Mouse (Mus musculus) forebrain, embryonic 11.5 days (tissue): Measurements from ENCODE around the gene Klk11. TPM values are rescaled to one million over a fixed set of nuclear protein-coding genes. Genes with fewer than 3 reads are reported as not detected.

Source experiments
- ATAC-seq: fragments of 200-750 bp; cut with Nextera tagmentation; replicated peaks from 2 replicates; pipeline ENCODE4 v1.8.0; 2017; ENCODE audit warnings: moderate TSS enrichment; ENCODE audit not compliant: low FRiP score
- DNase-seq: peaks from one replicate; pipeline ENCODE4 v3.0.0-alpha.2; 2017; ENCODE audit warnings: low spot score
- H3K27ac ChIP-seq: fragments of 300-500 bp; sonication (generic); 2 replicates; pipeline ENCODE4 v1.5.1; 2014; ENCODE audit warnings: low read depth, low read length
- H3K27me3 ChIP-seq: fragments of 300-500 bp; sonication (generic); 2 replicates; pipeline ENCODE4 v1.6.1; 2014; ENCODE audit warnings: mild to moderate bottlenecking, low read length, mixed read lengths; ENCODE audit not compliant: control insufficient read depth, insufficient read depth
- H3K36me3 ChIP-seq: fragments of 300-500 bp; sonication (generic); 2 replicates; pipeline ENCODE4 v1.6.1; 2014; ENCODE audit warnings: mild to moderate bottlenecking, low read length, moderate library complexity, mixed read lengths; ENCODE audit not compliant: control insufficient read depth, insufficient read depth
- H3K4me1 ChIP-seq: fragments of 300-500 bp; sonication (generic); replicated peaks from 2 replicates; pipeline ENCODE4 v1.6.1; 2014; ENCODE audit warnings: low read length, mixed read lengths; ENCODE audit not compliant: control insufficient read depth, insufficient read depth
- H3K4me2 ChIP-seq: fragments of 300-500 bp; sonication (generic); 2 replicates; pipeline ENCODE4 v1.6.1; 2014; ENCODE audit warnings: low read depth, mild to moderate bottlenecking, low read length, moderate library complexity, mixed read lengths; ENCODE audit not compliant: severe bottlenecking
- H3K4me3 ChIP-seq: fragments of 300-500 bp; sonication (generic); 2 replicates; pipeline ENCODE4 v1.5.1; 2014; ENCODE audit warnings: low read depth, low read length
- H3K9ac ChIP-seq: fragments of 300-500 bp; sonication (generic); 2 replicates; pipeline ENCODE4 v1.6.1; 2014; ENCODE audit warnings: low read length
- H3K9me3 ChIP-seq: fragments of 300-500 bp; sonication (generic); 2 replicates; pipeline ENCODE4 v1.6.1; 2016; ENCODE audit warnings: low read length, mixed read lengths; ENCODE audit not compliant: control insufficient read depth
- WGBS: fragments of 180-500 bp; shearing (Covaris S2); extraction: QIAGEN DNeasy Blood & Tissue Kit; methylation state at CpG from one replicate; pipeline ENCODE4 v1.1.7; 2014; 5-methylcytosine and 5-hydroxymethylcytosine counted together
- polyA plus RNA-seq: library from polyadenylated mRNA; unstranded; fragments of >200 nt; fragmentation: Nextera tagmentation; extraction: Ambion mirVana; gene quantifications from 2 replicates; pipeline ENCODE4 v1.2.1, GENCODE M21; 2014

Klk11 gene
- polyA plus RNA-seq, 1 experiment from 2014 or later: not detected

GRCm38 (mm10) chr7:43774802-43775201 lies 398 bp downstream of the Klk11 start:
- H3K9ac ChIP-seq: no peak overlapping the region
- DNase-seq: no peak
- 45% methylated on average over 6 of the region's 6 CpGs for WGBS
- H3K27me3 ChIP-seq: no peaks in the 10 kb centered on the region
- H3K27ac ChIP-seq: no peak overlapping the region
- no peaks in the 10 kb centered on the region for H3K4me1 ChIP-seq
- H3K36me3 ChIP-seq: no peaks in the 10 kb centered on the region
- no peaks in the 10 kb centered on the region for H3K9me3 ChIP-seq
- H3K4me3 ChIP-seq: no peak overlapping the region
- no peak for ATAC-seq
- no peak overlapping the region for H3K4me2 ChIP-seq

GRCm38 (mm10) chr7:43775311-43776057 lies 1.1 kb downstream of the Klk11 start:
- Histone ChIP-seq H3K4me3 (no peak overlapping the region), H3K4me2 (no peak overlapping the region), H3K4me1 (no peaks in the 10 kb centered on the region), H3K9ac (no peak overlapping the region), H3K36me3 (no peaks in the 10 kb centered on the region), H3K27ac (no peak overlapping the region), H3K27me3 (no peaks in the 10 kb centered on the region), H3K9me3 (no peaks in the 10 kb centered on the region)
- DNase-seq: no peak
- no peak for ATAC-seq
- WGBS: 43% methylated on average over 7 of the region's 7 CpGs

GRCm38 (mm10) chr7:43776506-43776905 lies 2.1 kb downstream of the Klk11 start:
- WGBS: 86% methylated on average over 5 of the region's 5 CpGs
- Histone ChIP-seq H3K4me1 (no peaks in the 10 kb centered on the region), H3K27me3 (no peaks in the 10 kb centered on the region), H3K9ac (no peak overlapping the region), H3K9me3 (no peaks in the 10 kb centered on the region), H3K27ac (no peak overlapping the region), H3K36me3 (no peaks in the 10 kb centered on the region), H3K4me3 (no peak overlapping the region), H3K4me2 (no peak overlapping the region)
- no peak for DNase-seq
- ATAC-seq: no peak

GRCm38 (mm10) chr7:43777423-43777822 lies 3.0 kb downstream of the Klk11 start:
- 88% methylated on average over 12 of the region's 12 CpGs for WGBS
- Histone ChIP-seq H3K4me3 (no peak overlapping the region), H3K27ac (no peak overlapping the region), H3K27me3 (no peaks in the 10 kb centered on the region), H3K9ac (no peak overlapping the region), H3K9me3 (no peaks in the 10 kb centered on the region), H3K36me3 (no peaks in the 10 kb centered on the region), H3K4me2 (no peak overlapping the region), H3K4me1 (no peaks in the 10 kb centered on the region)
- no peak for ATAC-seq
- DNase-seq: no peak

GRCm38 (mm10) chr7:43778176-43778970 lies 4.0 kb downstream of the Klk11 start:
- Histone ChIP-seq H3K4me1 (0 out of 2 replicates have a peak, but pooled peaks cover 2% of the 10 kb centered on the region), H3K4me3 (no peak overlapping the region), H3K27me3 (no peaks in the 10 kb centered on the region; the same call in 1 of the 2 replicates), H3K27ac (no peak overlapping the region), H3K36me3 (no peaks in the 10 kb centered on the region), H3K9me3 (no peaks in the 10 kb centered on the region), H3K9ac (no peak overlapping the region), H3K4me2 (no peak overlapping the region)
- WGBS: 81% methylated on average over 10 of the region's 10 CpGs
- no peak for DNase-seq
- no peak for ATAC-seq

- H3K4me3 ChIP-seq: no peak overlapping the region
- ATAC-seq (no peak), DNase-seq (no peak)
- 78% methylated on average over 6 of the region's 6 CpGs for WGBS
- no peak overlapping the region for H3K9ac ChIP-seq
- H3K36me3 ChIP-seq: no peaks in the 10 kb centered on the region
- H3K4me2 ChIP-seq: no peak overlapping the region
- H3K9me3 ChIP-seq: no peaks in the 10 kb centered on the region
- no peak overlapping the region for H3K27ac ChIP-seq
- 0 out of 2 replicates have a peak, but pooled peaks cover 2% of the 10 kb centered on the region for H3K4me1 ChIP-seq
- no peaks in the 10 kb centered on the region; the same call in 1 of the 2 replicates for H3K27me3 ChIP-seq
Observed at GRCm38 (mm10) chr7:43780241-43780640, 5.8 kb downstream of the Klk11 start.

- no peak for DNase-seq
- no peaks in the 10 kb centered on the region for H3K36me3 ChIP-seq
- no peaks in the 10 kb centered on the region for H3K9me3 ChIP-seq
- 46% methylated on average over 5 of the region's 5 CpGs for WGBS
- H3K27ac ChIP-seq: no peak within 1 kb of the TSS
- 0 out of 2 replicates have a peak, but pooled peaks cover 2% of the 10 kb centered on the region for H3K4me1 ChIP-seq
- H3K4me2 ChIP-seq: no peak within 1 kb of the TSS
- H3K9ac ChIP-seq: no peak within 1 kb of the TSS
- no peak within 1 kb of the TSS for H3K4me3 ChIP-seq
- no peak for ATAC-seq
- H3K27me3 ChIP-seq: no peaks in the 10 kb centered on the region; the same call in 1 of the 2 replicates
Observed at GRCm38 (mm10) chr7:43780746-43781145, 6.3 kb downstream of the Klk11 start, which contains the start of gene Klk10. TSS of gene Klk10 (plus strand) at chr7:43781035.

- ATAC-seq: no peak
- H3K9me3 ChIP-seq: no peaks in the 10 kb centered on the region
- H3K4me3 ChIP-seq: no peak overlapping the region
- no peak for DNase-seq
- no peaks in the 10 kb centered on the region; the same call in 1 of the 2 replicates for H3K27me3 ChIP-seq
- H3K36me3 ChIP-seq: no peaks in the 10 kb centered on the region
- no peak overlapping the region for H3K4me2 ChIP-seq
- no peak overlapping the region for H3K27ac ChIP-seq
- H3K4me1 ChIP-seq: 0 out of 2 replicates have a peak, but pooled peaks cover 2% of the 10 kb centered on the region
- WGBS: 87% methylated on average over 11 of the region's 11 CpGs
- H3K9ac ChIP-seq: no peak overlapping the region
Observed at GRCm38 (mm10) chr7:43781541-43781940, 7.1 kb downstream of the Klk11 start.
